Mouse (Mus musculus): ENCODE measurements around the gene Gigyf2. TPM values are rescaled to one million over a fixed set of nuclear protein-coding genes. Genes with fewer than 3 reads are reported as not detected.

Gene Gigyf2
- polyA plus RNA-seq, 1 experiment from 2014 or later, result 50.6 TPM

DNA sequence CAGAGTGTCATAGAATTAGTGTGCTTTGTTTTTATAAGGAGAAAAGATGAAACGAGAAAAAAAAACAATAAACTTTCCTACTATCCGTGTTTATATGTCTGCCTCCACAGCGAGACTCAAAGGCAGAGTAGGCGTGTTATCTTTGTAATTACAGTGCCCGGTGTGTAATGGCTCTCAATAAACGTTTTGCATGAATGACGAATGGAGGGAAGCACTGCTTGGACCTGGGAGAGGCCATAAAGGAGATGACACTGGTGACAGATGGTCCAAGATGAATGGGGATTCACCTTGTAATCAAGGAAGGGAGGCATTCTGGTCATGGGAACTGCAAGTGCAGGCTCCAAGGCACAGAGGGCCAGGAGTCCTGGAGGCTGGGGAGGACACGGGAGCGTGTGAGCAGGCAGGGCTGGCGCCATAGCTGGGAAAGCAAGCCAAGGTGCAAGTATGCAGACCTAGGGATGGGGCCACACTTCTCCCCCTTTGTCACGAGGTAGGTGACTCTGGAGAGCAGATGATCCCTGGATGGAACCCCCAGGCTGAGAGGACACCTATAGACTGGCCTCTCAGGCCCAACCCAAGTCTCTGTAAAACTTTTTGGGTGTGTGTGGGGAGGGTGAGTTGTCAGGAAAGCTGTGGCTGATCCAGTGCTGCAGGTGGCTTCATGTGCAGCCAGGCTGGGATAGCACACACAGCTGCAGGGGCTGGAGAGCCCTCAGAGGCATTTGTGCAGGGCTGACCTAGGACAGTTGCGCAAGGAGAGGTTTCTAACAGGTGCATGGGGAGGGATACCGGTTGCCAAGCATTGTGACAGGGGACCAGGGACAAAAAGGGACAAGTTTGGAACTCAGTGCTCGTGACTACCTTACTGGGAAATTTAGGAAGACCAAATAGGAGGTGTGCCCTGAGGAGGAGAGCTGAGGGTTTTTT is 26.2 kb upstream of the Gigyf2 start:
- H3K36me3 ChIP-seq, result no peaks in the 10 kb centered on the region
- 46% methylated on average over 14 of the region's 14 CpGs for WGBS
- no peaks in the 10 kb centered on the region for H3K9me3 ChIP-seq
- no peak for ATAC-seq (ENCODE audit: borderline replicate concordance, extremely low read depth, low FRiP score, low TSS enrichment)
- no peak overlapping the region for H3K9ac ChIP-seq
- H3K4me2 ChIP-seq, result no peak overlapping the region
- H3K4me3 ChIP-seq, result no peak overlapping the region
- H3K4me1 ChIP-seq, result no peaks in the 10 kb centered on the region
- H3K27ac ChIP-seq, result no peak overlapping the region
- H3K27me3 ChIP-seq, result no peaks in the 10 kb centered on the region

DNA sequence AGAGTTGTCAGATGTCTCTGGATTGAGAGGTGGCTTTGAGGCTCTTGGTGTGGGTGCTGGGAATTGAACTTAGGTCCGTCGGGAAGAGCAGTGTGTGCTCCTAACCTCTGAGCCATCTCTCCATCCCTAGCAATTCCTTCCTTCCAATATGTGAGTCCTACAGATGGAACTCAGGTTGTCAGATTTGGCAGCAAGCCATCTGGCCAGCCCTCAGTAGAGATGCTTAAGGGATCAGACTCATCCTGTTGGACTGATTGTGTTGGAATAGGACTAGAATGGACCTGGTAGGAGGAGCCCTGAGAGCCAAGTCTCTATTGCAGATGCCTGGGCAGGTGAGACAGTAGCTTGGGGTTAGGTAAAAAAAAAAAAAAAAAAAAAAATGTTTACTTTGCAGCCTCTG is 24.8 kb upstream of the Gigyf2 start:
- Histone ChIP-seq H3K4me1 (no peaks in the 10 kb centered on the region), H3K9ac (no peak overlapping the region), H3K4me3 (no peak overlapping the region), H3K36me3 (no peaks in the 10 kb centered on the region), H3K9me3 (no peaks in the 10 kb centered on the region), H3K27me3 (no peaks in the 10 kb centered on the region), H3K4me2 (no peak overlapping the region), H3K27ac (no peak overlapping the region)
- no peak for ATAC-seq (ENCODE audit: borderline replicate concordance, extremely low read depth, low FRiP score, low TSS enrichment)
- 74% methylated on average over 2 of the region's 2 CpGs for WGBS

DNA sequence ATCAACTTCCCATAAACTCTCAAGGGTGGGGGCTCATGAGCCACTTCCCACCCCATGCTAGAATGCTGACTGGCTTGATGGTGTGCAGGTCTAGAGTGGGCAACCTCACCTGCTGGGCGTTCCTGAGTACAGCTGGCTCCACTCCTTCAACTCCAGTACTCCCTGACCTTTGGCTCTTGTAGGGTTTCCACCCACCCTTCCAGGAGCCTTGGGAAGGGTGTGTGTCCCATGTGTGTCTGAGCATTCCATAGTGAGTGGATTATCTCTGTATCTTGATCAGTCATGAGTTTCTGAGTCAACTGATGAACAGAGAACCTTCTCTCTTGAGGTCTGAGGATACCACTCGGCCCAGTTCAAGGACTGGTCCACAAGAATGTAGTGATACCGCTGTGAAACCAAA is 17.8 kb upstream of the Gigyf2 start:
- 77% methylated on average over 3 of the region's 3 CpGs for WGBS
- H3K27ac ChIP-seq, result no peak overlapping the region
- H3K4me1 ChIP-seq, result no peaks in the 10 kb centered on the region
- H3K36me3 ChIP-seq, result no peaks in the 10 kb centered on the region
- H3K4me3 ChIP-seq, result no peak overlapping the region
- no peaks in the 10 kb centered on the region for H3K9me3 ChIP-seq
- H3K27me3 ChIP-seq, result no peaks in the 10 kb centered on the region
- ATAC-seq (ENCODE audit: borderline replicate concordance, extremely low read depth, low FRiP score, low TSS enrichment), result no peak
- no peak overlapping the region for H3K4me2 ChIP-seq
- H3K9ac ChIP-seq, result no peak overlapping the region

DNA sequence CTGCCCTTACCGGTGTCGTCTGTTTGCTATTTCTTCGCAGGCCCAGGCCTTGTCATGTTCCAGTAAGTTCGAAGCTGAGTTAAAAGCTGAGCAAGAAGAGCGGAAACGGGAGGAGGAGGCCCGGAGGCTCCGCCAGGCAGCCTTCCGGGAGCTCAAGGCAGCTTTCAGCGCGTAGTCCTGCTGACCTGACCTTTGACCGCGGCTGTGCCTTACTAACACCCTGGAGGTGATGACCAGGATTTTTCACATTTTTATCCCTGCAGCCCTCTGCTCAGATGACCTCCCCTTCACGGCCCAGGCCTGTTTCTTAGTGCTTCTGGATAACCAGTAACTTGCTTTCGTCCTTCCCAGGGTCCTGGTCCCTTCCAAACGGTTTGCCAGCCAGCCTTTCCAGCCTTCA is 17.2 kb upstream of the Gigyf2 start:
- H3K27me3 ChIP-seq, result no peaks in the 10 kb centered on the region
- no peaks in the 10 kb centered on the region for H3K9me3 ChIP-seq
- ATAC-seq (ENCODE audit: borderline replicate concordance, extremely low read depth, low FRiP score, low TSS enrichment), result no peak
- WGBS, result 70% methylated on average over 16 of the region's 16 CpGs
- H3K4me2 ChIP-seq, result no peak overlapping the region
- H3K4me3 ChIP-seq, result no peak overlapping the region
- no peaks in the 10 kb centered on the region for H3K36me3 ChIP-seq
- no peak overlapping the region for H3K27ac ChIP-seq
- H3K9ac ChIP-seq, result no peak overlapping the region
- no peaks in the 10 kb centered on the region for H3K4me1 ChIP-seq

DNA sequence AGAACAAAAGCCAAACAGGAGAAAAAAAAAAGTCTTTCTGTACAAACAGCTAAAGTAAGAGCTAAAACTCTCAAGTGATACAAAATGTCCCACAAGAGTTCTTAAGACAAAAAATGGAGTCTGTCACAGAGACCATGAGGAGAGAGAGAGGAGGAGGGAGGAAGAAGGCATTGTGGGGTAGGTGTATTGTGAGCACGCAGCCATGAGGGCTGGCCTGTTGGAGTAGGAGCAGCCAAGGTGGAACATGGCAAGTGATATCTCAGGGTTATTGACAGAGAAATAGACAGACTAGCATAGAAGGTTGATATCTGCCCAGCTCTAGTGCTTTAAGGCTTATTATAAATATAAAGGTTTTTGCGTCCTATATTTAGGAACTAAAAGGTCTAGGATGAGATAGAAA is 14.1 kb upstream of the Gigyf2 start:
- WGBS, result 76% methylated on average over 2 of the region's 2 CpGs
- no peak for ATAC-seq (ENCODE audit: borderline replicate concordance, extremely low read depth, low FRiP score, low TSS enrichment)
- H3K27ac ChIP-seq, result no peak overlapping the region

DNA sequence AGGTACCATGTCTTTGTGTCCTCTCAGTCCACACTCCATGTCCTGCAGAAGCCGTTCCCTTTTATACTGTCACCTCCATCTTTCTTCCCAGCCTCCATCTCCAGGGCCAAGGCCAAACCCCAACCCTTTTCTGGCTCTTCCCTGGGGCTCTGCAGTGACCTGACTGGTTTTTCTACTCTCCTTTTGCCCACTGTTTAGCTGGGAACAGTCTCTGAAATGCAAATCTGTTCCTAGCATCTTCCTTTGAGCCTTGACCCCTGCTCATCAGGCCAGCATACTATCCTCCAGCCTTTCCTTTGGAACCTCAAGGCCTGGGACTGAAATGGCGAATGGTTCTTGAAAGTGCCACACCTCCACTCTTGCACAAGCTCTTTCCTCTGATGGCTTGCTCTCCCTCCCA is 13.7 kb upstream of the Gigyf2 start:
- no peaks in the 10 kb centered on the region for H3K36me3 ChIP-seq
- no peak overlapping the region for H3K4me3 ChIP-seq
- no peaks in the 10 kb centered on the region for H3K9me3 ChIP-seq
- ATAC-seq (ENCODE audit: borderline replicate concordance, extremely low read depth, low FRiP score, low TSS enrichment), result no peak
- H3K27ac ChIP-seq, result no peak overlapping the region
- no peaks in the 10 kb centered on the region for H3K27me3 ChIP-seq
- no peak overlapping the region for H3K4me2 ChIP-seq
- 0 out of 2 replicates have a peak, but pooled peaks cover 5% of the 10 kb centered on the region for H3K4me1 ChIP-seq
- 70% methylated on average over 2 of the region's 2 CpGs for WGBS
- H3K9ac ChIP-seq, result no peak overlapping the region

More for the DNA sequence above, 14.1 kb upstream of the Gigyf2 start:
- Histone ChIP-seq H3K9me3 (no peaks in the 10 kb centered on the region), H3K9ac (no peak overlapping the region), H3K4me3 (no peak overlapping the region), H3K36me3 (no peaks in the 10 kb centered on the region), H3K4me1 (0 out of 2 replicates have a peak, but pooled peaks cover 5% of the 10 kb centered on the region), H3K4me2 (no peak overlapping the region), H3K27me3 (no peaks in the 10 kb centered on the region)

DNA sequence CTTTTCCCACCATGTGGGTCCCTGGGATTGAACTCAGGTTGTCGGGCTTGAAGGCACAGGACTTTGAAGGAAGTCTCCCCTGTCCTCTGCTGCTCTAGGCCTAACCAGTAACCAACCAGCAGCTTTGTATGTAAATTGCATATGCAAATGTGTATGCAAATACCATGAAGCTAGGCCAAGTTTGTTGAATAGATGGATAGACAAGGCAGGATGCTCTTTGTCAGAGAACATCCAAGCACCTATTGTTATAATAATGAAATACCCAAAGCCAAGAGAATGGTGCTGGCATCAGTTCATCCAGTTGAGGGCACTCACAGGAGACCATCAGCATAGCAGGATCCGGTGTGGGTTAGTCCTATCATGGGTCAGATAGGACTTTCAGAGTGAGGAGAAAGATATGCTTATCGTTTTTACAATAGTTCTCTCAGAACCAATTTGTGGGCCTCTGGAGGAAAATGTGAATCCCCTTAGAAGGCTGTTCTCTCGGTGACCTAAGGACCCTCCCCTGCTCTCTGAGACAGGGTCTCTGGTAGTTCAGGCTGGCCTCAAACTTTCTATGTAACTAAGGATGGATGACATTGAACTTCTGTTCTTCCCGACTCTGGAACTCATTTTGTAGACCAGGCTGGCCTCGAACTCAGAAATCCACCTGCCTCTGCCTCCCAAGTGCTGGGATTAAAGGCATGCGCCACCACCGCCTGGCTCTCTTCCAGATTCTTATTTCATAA is 12.8 kb upstream of the Gigyf2 start:
- Histone ChIP-seq H3K9me3 (no peaks in the 10 kb centered on the region), H3K27ac (no peak overlapping the region), H3K27me3 (no peaks in the 10 kb centered on the region), H3K4me2 (no peak overlapping the region), H3K36me3 (no peaks in the 10 kb centered on the region), H3K9ac (no peak overlapping the region), H3K4me3 (no peak overlapping the region), H3K4me1 (0 out of 2 replicates have a peak, but pooled peaks cover 5% of the 10 kb centered on the region)
- no peak for ATAC-seq (ENCODE audit: borderline replicate concordance, extremely low read depth, low FRiP score, low TSS enrichment)
- WGBS, result 82% methylated on average over 8 of the region's 8 CpGs

DNA sequence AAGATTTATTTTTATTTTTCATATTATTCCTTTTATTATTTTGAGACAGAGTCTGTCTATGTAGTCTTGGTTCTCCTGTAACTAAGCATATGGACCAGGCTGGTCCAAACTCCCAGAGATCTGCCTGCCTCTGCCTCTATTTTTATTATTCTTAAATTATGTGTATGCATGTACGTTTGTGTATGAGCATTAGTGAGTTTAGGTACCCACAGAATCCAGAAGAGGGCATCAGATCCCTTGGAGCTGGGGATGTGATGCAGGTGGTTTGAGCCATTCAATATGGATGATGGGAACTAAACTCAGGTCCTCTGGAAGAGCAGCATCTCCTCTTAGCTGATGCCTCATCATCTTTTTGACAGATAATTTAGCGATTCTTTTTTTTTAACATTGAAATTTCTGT is 11.4 kb upstream of the Gigyf2 start:
- 89% methylated on average over 2 of the region's 2 CpGs for WGBS
- no peak for ATAC-seq (ENCODE audit: borderline replicate concordance, extremely low read depth, low FRiP score, low TSS enrichment)
- Histone ChIP-seq H3K4me2 (no peak overlapping the region), H3K27me3 (no peaks in the 10 kb centered on the region), H3K27ac (no peak overlapping the region), H3K9me3 (peaks cover 2% of the 10 kb centered on the region; the same call in 1 of the 2 replicates), H3K36me3 (no peaks in the 10 kb centered on the region), H3K4me3 (no peak overlapping the region), H3K4me1 (0 out of 2 replicates have a peak, but pooled peaks cover 5% of the 10 kb centered on the region), H3K9ac (no peak overlapping the region)

DNA sequence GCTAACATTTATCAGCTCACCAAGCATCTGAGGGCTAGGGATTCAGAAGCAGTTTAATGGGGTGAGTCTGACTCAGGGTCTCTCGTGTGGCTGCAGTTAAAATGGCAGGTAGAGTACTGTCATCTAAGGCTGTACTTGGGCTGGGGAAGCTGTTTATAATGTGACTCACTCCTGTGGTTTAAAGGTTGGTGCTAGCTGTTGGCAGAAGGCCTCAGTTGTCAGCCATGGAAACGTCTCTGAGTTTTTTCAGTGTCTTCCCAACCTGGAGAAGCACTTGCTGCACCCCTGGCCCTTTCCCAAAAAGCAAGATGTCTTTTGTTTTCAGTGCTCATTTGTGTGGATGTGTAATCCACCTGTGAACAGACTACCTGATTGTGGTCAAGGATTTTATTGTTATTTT is 10.9 kb upstream of the Gigyf2 start:
- 57% methylated on average over 2 of the region's 2 CpGs for WGBS
- no peak overlapping the region for H3K4me3 ChIP-seq
- H3K36me3 ChIP-seq, result no peaks in the 10 kb centered on the region
- no peak overlapping the region for H3K9ac ChIP-seq
- no peak overlapping the region for H3K27ac ChIP-seq
- no peak overlapping the region for H3K4me2 ChIP-seq
- no peak for ATAC-seq (ENCODE audit: borderline replicate concordance, extremely low read depth, low FRiP score, low TSS enrichment)
- H3K4me1 ChIP-seq, result 0 out of 2 replicates have a peak, but pooled peaks cover 5% of the 10 kb centered on the region
- H3K27me3 ChIP-seq, result no peaks in the 10 kb centered on the region
- H3K9me3 ChIP-seq, result peaks cover 5% of the 10 kb centered on the region; the same call in 1 of the 2 replicates

DNA sequence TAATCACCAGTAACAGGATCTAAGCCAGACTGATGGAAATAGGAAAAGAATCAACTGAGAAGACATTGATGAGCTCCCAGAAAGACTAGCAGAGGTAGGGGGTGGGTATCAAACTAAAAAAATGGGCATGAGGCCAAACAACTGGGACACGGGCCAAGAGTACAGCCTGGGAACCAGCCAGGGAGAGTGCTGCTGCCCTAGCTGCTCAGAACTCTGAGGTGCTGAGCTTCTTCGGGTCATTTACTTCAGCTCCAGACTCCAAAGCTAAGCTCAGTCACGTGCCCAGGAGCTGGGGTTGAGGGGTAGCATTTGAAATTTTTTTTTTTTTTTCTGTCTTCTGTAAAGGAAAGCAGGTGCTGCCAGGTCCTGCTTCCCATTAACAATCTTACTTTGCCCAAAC is 10.1 kb upstream of the Gigyf2 start:
- no peak overlapping the region for H3K4me2 ChIP-seq
- 24% methylated on average over 3 of the region's 3 CpGs for WGBS
- peaks cover 9% of the 10 kb centered on the region; the same call in 1 of the 2 replicates for H3K9me3 ChIP-seq
- 0 out of 2 replicates have a peak, but pooled peaks cover 5% of the 10 kb centered on the region for H3K4me1 ChIP-seq
- H3K27ac ChIP-seq, result no peak overlapping the region
- H3K27me3 ChIP-seq, result no peaks in the 10 kb centered on the region
- no peak overlapping the region for H3K4me3 ChIP-seq
- ATAC-seq (ENCODE audit: borderline replicate concordance, extremely low read depth, low FRiP score, low TSS enrichment), result no peak
- no peaks in the 10 kb centered on the region for H3K36me3 ChIP-seq
- no peak overlapping the region for H3K9ac ChIP-seq

DNA sequence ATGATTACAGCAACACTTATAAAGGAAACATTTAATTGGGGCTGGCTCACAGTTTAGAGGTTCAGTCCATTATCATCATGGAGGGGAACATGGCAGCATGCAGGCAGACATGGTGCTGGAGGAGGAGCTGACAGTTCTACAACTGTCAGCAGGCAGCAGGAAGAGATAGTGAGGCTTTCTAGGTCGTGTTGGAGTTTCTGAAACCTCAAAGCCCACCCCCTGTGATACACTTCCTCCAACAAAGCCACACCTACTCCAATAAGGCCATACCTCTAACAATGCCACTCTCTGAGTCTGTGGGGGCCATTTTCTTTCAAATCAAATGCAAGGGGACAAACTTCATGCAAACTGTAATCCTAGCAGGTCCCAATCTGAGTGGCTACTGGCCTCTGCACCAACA is 5.7 kb upstream of the Gigyf2 start:
- Histone ChIP-seq H3K9ac (no peak overlapping the region), H3K4me2 (no peak overlapping the region), H3K4me3 (no peak overlapping the region), H3K27me3 (no peaks in the 10 kb centered on the region), H3K36me3 (no peaks in the 10 kb centered on the region), H3K27ac (no peak overlapping the region), H3K9me3 (peaks cover 9% of the 10 kb centered on the region; the same call in 1 of the 2 replicates), H3K4me1 (0 out of 2 replicates have a peak, but pooled peaks cover 5% of the 10 kb centered on the region)
- ATAC-seq (ENCODE audit: borderline replicate concordance, extremely low read depth, low FRiP score, low TSS enrichment), result no peak
- WGBS, result 9% methylated on average over 1 of the region's 1 CpGs

DNA sequence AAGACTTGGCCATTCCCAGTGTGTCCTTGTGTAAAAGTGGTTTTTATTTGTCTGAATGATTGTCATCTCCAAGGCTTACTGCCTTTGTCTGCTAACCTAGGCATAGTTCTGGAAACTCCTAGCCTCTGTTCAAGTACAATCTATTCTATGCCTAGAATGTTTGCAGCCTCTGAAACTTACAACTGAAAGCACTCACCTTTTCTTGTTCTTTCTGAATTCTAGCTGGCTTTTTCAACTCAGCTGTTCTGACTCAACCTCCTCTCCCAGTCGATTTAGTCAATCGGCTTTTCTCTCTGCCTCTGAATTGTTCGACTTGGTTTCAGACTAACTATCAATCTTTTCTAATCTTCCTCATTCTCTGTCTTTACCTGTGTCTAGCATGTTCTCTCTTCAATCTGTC is 4.0 kb upstream of the Gigyf2 start:
- H3K9ac ChIP-seq, result no peak overlapping the region
- no peaks in the 10 kb centered on the region for H3K36me3 ChIP-seq
- H3K9me3 ChIP-seq, result peaks cover 9% of the 10 kb centered on the region; the same call in 1 of the 2 replicates
- no peaks in the 10 kb centered on the region for H3K27me3 ChIP-seq
- ATAC-seq (ENCODE audit: borderline replicate concordance, extremely low read depth, low FRiP score, low TSS enrichment), result no peak
- H3K4me1 ChIP-seq, result no peaks in the 10 kb centered on the region
- 93% methylated on average over 3 of the region's 3 CpGs for WGBS
- no peak overlapping the region for H3K4me2 ChIP-seq
- no peak overlapping the region for H3K27ac ChIP-seq
- H3K4me3 ChIP-seq, result no peak overlapping the region
